Mouse (Mus musculus) heart, embryonic 11.5 days (tissue): ENCODE data around the gene Pdf. TPM values are rescaled to one million over a fixed set of nuclear protein-coding genes. Genes with fewer than 3 reads are reported as not detected.

Experiments used
- ATAC-seq: fragments of 200-750 bp; cut with Nextera tagmentation; replicated peaks from 2 replicates; pipeline ENCODE4 v1.8.0; 2017; ENCODE audit warnings: moderate library complexity; ENCODE audit not compliant: insufficient number of reproducible peaks, low FRiP score, low TSS enrichment
- H3K27ac ChIP-seq: fragments of 300-500 bp; sonication (generic); 2 replicates; pipeline ENCODE4 v1.5.1; 2014; ENCODE audit warnings: mild to moderate bottlenecking, low read depth, low read length
- H3K27me3 ChIP-seq: fragments of 300-500 bp; sonication (generic); 2 replicates; pipeline ENCODE4 v1.6.1; 2014; ENCODE audit warnings: mild to moderate bottlenecking, low read length, mixed read lengths; ENCODE audit not compliant: control insufficient read depth, insufficient read depth
- H3K36me3 ChIP-seq: fragments of 300-500 bp; sonication (generic); 2 replicates; pipeline ENCODE4 v1.6.1; 2014; ENCODE audit warnings: mild to moderate bottlenecking, low read length, moderate library complexity, mixed read lengths; ENCODE audit not compliant: control insufficient read depth, insufficient read depth
- H3K4me1 ChIP-seq: fragments of 300-500 bp; sonication (generic); 2 replicates; pipeline ENCODE4 v1.6.1; 2014; ENCODE audit warnings: low read length; ENCODE audit not compliant: control insufficient read depth, insufficient read depth
- H3K4me2 ChIP-seq: fragments of 300-500 bp; sonication (generic); 2 replicates; pipeline ENCODE4 v1.6.1; 2014; ENCODE audit warnings: mild to moderate bottlenecking, moderate library complexity
- H3K4me3 ChIP-seq: fragments of 300-500 bp; sonication (generic); 2 replicates; pipeline ENCODE4 v1.5.1; 2014; ENCODE audit warnings: low read depth, low read length
- H3K9ac ChIP-seq: fragments of 300-500 bp; sonication (generic); 2 replicates; pipeline ENCODE4 v1.6.1; 2014; ENCODE audit warnings: mild to moderate bottlenecking, low read depth, low read length, moderate library complexity
- H3K9me3 ChIP-seq: fragments of 300-500 bp; sonication (generic); replicated peaks from 2 replicates; pipeline ENCODE4 v1.6.1; 2016; ENCODE audit warnings: low read length; ENCODE audit not compliant: control insufficient read depth
- WGBS: fragments of 180-500 bp; shearing (Covaris S2); extraction: QIAGEN DNeasy Blood & Tissue Kit; methylation state at CpG from one replicate; pipeline ENCODE4 v1.1.7; 2014; ENCODE audit not compliant: insufficient replicate concordance; 5-methylcytosine and 5-hydroxymethylcytosine counted together
- polyA plus RNA-seq: library from polyadenylated mRNA; unstranded; fragments of >200 nt; fragmentation: Nextera tagmentation; extraction: Ambion mirVana; gene quantifications from 2 replicates; pipeline ENCODE4 v1.2.1, GENCODE M21; 2014

Pdf gene
- polyA plus RNA-seq: 40.7 and 42.6 TPM in 2 replicates

GRCm38 (mm10) chr8:107048061-107048941, at the start of gene Pdf:
TSS of gene Pdf (minus strand) at chr8:107048614.
- peak within 1 kb of the TSS; percentile 97 for H3K27ac ChIP-seq
- no peaks in the 10 kb centered on the region for H3K27me3 ChIP-seq
- H3K9me3 ChIP-seq: no peaks in the 10 kb centered on the region
- peak within 1 kb of the TSS; percentile 95 for H3K9ac ChIP-seq
- H3K4me2 ChIP-seq: peak within 1 kb of the TSS; percentile 79
- H3K4me3 ChIP-seq: peak within 1 kb of the TSS; percentile 89
- under 1% methylated on average over 87 of the region's 87 CpGs for WGBS
- H3K4me1 ChIP-seq: peaks cover 11% of the 10 kb centered on the region; the same call in 1 of the 2 replicates
- peaks cover 58% of the 10 kb centered on the region for H3K36me3 ChIP-seq
- ATAC-seq: peak; percentile 66

GRCm38 (mm10) chr8:107096366-107097036, 48.1 kb upstream of the Pdf start, which contains the start of gene Terf2:
TSS of gene Terf2 (minus strand) at chr8:107096547.
- WGBS: 4% methylated on average over 39 of the region's 39 CpGs
- peak within 1 kb of the TSS; percentile 87 for H3K27ac ChIP-seq
- no peaks in the 10 kb centered on the region for H3K4me1 ChIP-seq
- no peaks in the 10 kb centered on the region for H3K9me3 ChIP-seq
- peak; percentile 92 for ATAC-seq
- no peaks in the 10 kb centered on the region for H3K27me3 ChIP-seq
- H3K4me2 ChIP-seq: peak within 1 kb of the TSS; percentile 68
- peak within 1 kb of the TSS; percentile 84 for H3K9ac ChIP-seq
- H3K4me3 ChIP-seq: peak within 1 kb of the TSS; percentile 83
- 0 out of 2 replicates have a peak, but pooled peaks cover 12% of the 10 kb centered on the region for H3K36me3 ChIP-seq

- Histone ChIP-seq H3K27me3 (no peaks in the 10 kb centered on the region), H3K4me1 (no peaks in the 10 kb centered on the region), H3K4me3 (peak overlapping the region; percentile 83), H3K9me3 (no peaks in the 10 kb centered on the region), H3K4me2 (peak overlapping the region; percentile 68), H3K27ac (peak overlapping the region; percentile 87), H3K36me3 (peaks cover 14% of the 10 kb centered on the region; the same call in 1 of the 2 replicates), H3K9ac (peak overlapping the region; percentile 84)
- WGBS: 1% methylated on average over 53 of the region's 53 CpGs
- ATAC-seq: peak; percentile 82
These were observed 47.4 kb upstream of the Pdf start for GRCm38 (mm10) chr8:107095717-107096365.

- H3K36me3 ChIP-seq: peaks cover 33% of the 10 kb centered on the region
- 89% methylated on average over 7 of the region's 7 CpGs for WGBS
These were observed 42.1 kb upstream of the Pdf start for GRCm38 (mm10) chr8:107090531-107090930.

GRCm38 (mm10) chr8:107088526-107089063, 40.2 kb upstream of the Pdf start:
- WGBS: 92% methylated on average over 5 of the region's 5 CpGs

More at GRCm38 (mm10) chr8:107090531-107090930, 42.1 kb upstream of the Pdf start:
- no peaks in the 10 kb centered on the region for H3K27me3 ChIP-seq
- no peak overlapping the region for H3K27ac ChIP-seq
- no peak overlapping the region for H3K4me2 ChIP-seq
- no peaks in the 10 kb centered on the region for H3K4me1 ChIP-seq
- H3K9ac ChIP-seq: no peak overlapping the region
- ATAC-seq: no peak
- no peak overlapping the region for H3K4me3 ChIP-seq
- no peaks in the 10 kb centered on the region for H3K9me3 ChIP-seq

GRCm38 (mm10) chr8:107086018-107086417, 37.6 kb upstream of the Pdf start:
- H3K36me3 ChIP-seq: peaks cover 36% of the 10 kb centered on the region
- WGBS: 89% methylated on average over 5 of the region's 5 CpGs

More at GRCm38 (mm10) chr8:107088526-107089063, 40.2 kb upstream of the Pdf start:
- Histone ChIP-seq H3K4me2 (no peak overlapping the region), H3K9me3 (no peaks in the 10 kb centered on the region), H3K27me3 (no peaks in the 10 kb centered on the region), H3K4me3 (no peak overlapping the region), H3K4me1 (no peaks in the 10 kb centered on the region), H3K27ac (no peak overlapping the region), H3K9ac (no peak overlapping the region), H3K36me3 (peaks cover 27% of the 10 kb centered on the region)
- no peak for ATAC-seq

GRCm38 (mm10) chr8:107085358-107085757, 36.9 kb upstream of the Pdf start:
- 98% methylated on average over 17 of the region's 17 CpGs for WGBS
- H3K4me3 ChIP-seq: no peak overlapping the region
- H3K9me3 ChIP-seq: no peaks in the 10 kb centered on the region
- H3K4me2 ChIP-seq: no peak overlapping the region
- no peaks in the 10 kb centered on the region for H3K4me1 ChIP-seq
- H3K36me3 ChIP-seq: peaks cover 41% of the 10 kb centered on the region
- no peak overlapping the region for H3K9ac ChIP-seq
- no peak overlapping the region for H3K27ac ChIP-seq
- ATAC-seq: no peak
- H3K27me3 ChIP-seq: no peaks in the 10 kb centered on the region

More at GRCm38 (mm10) chr8:107086018-107086417, 37.6 kb upstream of the Pdf start:
- H3K9ac ChIP-seq: no peak overlapping the region
- no peak overlapping the region for H3K4me3 ChIP-seq
- H3K4me1 ChIP-seq: no peaks in the 10 kb centered on the region
- no peak overlapping the region for H3K27ac ChIP-seq
- ATAC-seq: no peak
- H3K9me3 ChIP-seq: no peaks in the 10 kb centered on the region
- no peaks in the 10 kb centered on the region for H3K27me3 ChIP-seq
- H3K4me2 ChIP-seq: no peak overlapping the region
